Mouse (Mus musculus) kidney, adult 2 months (tissue): ENCODE measurements around the gene Wdr46.

ENCODE experiments used
- CTCF ChIP-seq: fragments of 200-500 bp; conservative IDR thresholded peaks from 2 replicates; pipeline ENCODE4 v1.5.1; 2011; ENCODE audit warnings: low read depth, mild to moderate bottlenecking, control low read depth, low read length, moderate library complexity, mixed read lengths; ENCODE audit not compliant: insufficient read depth, insufficient read length
- POLR2A ChIP-seq: fragments of 200-500 bp; IDR thresholded peaks from one replicate; pipeline ENCODE4 v1.6.1; 2011; ENCODE audit warnings: low read depth, low read length, control low read depth

DNA sequence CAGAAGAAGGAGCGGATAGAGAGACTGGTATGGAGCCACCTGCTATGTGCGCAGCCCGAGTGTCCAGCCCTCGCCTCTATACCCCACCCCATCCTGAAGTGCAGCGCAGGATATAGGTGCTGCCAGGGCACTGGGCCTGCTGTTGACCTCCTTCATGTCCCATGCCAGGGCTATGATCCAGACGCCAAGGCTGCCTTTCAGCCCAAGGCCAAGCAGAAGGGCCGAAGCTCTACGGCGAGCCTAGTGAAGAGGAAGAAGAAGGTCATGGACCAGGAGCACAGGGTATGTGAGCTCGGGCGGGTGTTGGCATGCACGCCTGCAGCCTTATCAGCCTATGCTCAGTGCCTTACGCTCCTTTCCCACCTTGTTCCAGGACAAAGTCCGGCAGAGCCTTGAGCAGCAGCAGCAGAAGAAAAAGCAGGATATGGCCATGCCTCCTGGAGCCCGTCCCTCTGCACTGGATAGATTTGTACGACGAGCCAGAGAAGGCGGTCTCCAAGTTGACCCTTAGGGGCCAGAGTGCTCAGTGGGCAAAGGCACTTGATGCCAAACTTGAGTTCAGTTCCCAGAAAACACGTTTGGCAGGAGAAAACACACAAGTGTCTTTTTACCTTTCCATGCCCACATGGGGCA lies 8.6 kb downstream of the Wdr46 start:
- TF ChIP-seq CTCF (no peak), POLR2A (no peak)
